Mouse (Mus musculus) liver, embryonic 11.5 days (tissue): Measurements from ENCODE around the gene Cdk5rap1. TPM values are rescaled to one million over a fixed set of nuclear protein-coding genes. Genes with fewer than 3 reads are reported as not detected.
"Not testable (repeated sequence)": the region's sequence is repeated elsewhere in the genome, so short reads cannot be mapped to it uniquely, and the experiment has no call there.

ENCODE experiments used
- ATAC-seq: fragments of 200-750 bp; cut with Nextera tagmentation; replicated peaks from 2 replicates; pipeline ENCODE4 v1.8.0; 2017; ENCODE audit warnings: moderate number of reproducible peaks, mild to moderate bottlenecking, moderate TSS enrichment, moderate library complexity; ENCODE audit not compliant: low FRiP score
- DNase-seq: peaks from one replicate; pipeline ENCODE4 v3.0.0-alpha.2; 2017; ENCODE audit warnings: low spot score
- H3K27ac ChIP-seq: fragments of 300-500 bp; sonication (generic); 2 replicates; pipeline ENCODE4 v1.5.1; 2014; ENCODE audit warnings: mild to moderate bottlenecking, low read depth, low read length, control low read depth
- H3K27me3 ChIP-seq: fragments of 300-500 bp; sonication (generic); replicated peaks from 2 replicates; pipeline ENCODE4 v1.6.1; 2014; ENCODE audit warnings: low read length, mixed read lengths; ENCODE audit not compliant: control insufficient read depth, insufficient read depth
- H3K36me3 ChIP-seq: fragments of 300-500 bp; sonication (generic); 2 replicates; pipeline ENCODE4 v1.6.1; 2014; ENCODE audit warnings: mild to moderate bottlenecking, low read length, moderate library complexity, mixed read lengths; ENCODE audit not compliant: control insufficient read depth, insufficient read depth
- H3K4me1 ChIP-seq: fragments of 300-500 bp; sonication (generic); replicated peaks from 2 replicates; pipeline ENCODE4 v1.6.1; 2014; ENCODE audit warnings: low read length, mixed read lengths; ENCODE audit not compliant: control insufficient read depth, insufficient read depth
- H3K4me2 ChIP-seq: fragments of 300-500 bp; sonication (generic); 2 replicates; pipeline ENCODE4 v1.6.1; 2014; ENCODE audit warnings: mild to moderate bottlenecking, control low read depth, moderate library complexity
- H3K4me3 ChIP-seq: fragments of 300-500 bp; sonication (generic); 2 replicates; pipeline ENCODE4 v1.5.1; 2014; ENCODE audit warnings: low read depth, low read length, control low read depth
- H3K9ac ChIP-seq: fragments of 300-500 bp; sonication (generic); 2 replicates; pipeline ENCODE4 v1.6.1; 2014; ENCODE audit warnings: low read depth, low read length, control low read depth
- H3K9me3 ChIP-seq: fragments of 300-500 bp; sonication (generic); 2 replicates; pipeline ENCODE4 v1.6.1; 2016; ENCODE audit warnings: low read length, inconsistent platforms, mixed read lengths; ENCODE audit not compliant: control insufficient read depth
- WGBS: fragments of 180-500 bp; shearing (Covaris S2); extraction: QIAGEN DNeasy Blood & Tissue Kit; methylation state at CpG from one replicate; pipeline ENCODE4 v1.1.7; 2014; 5-methylcytosine and 5-hydroxymethylcytosine counted together
- polyA plus RNA-seq: library from polyadenylated mRNA; unstranded; fragments of >200 nt; fragmentation: Nextera tagmentation; extraction: Ambion mirVana; gene quantifications from 2 replicates; pipeline ENCODE4 v1.2.1, GENCODE M21; 2014

The Cdk5rap1 gene
- polyA plus RNA-seq, 1 experiment from 2014 or later, result 23.7 TPM

DNA sequence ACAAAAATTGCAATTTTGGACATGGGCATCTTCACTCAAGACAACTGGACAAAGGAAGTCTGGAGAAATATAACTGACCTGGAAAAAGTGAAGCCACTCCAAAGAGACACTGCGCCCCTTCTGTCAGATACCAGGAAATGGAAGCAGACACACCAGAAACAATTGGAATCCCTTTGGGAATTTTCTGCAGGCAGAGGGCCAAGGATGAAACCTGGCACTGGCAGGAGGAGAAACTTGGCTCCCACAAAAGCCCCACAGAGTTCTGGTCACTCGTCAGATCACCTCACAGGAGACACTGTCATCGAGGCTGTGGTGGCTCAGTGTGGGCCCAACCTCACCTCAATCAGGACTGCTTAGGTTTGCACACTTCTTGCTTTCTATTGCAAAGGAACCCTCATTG, 21.8 kb upstream of the Cdk5rap1 start:
- H3K9me3 ChIP-seq, result no peaks in the 10 kb centered on the region
- no peak overlapping the region for H3K4me3 ChIP-seq
- no peak overlapping the region for H3K27ac ChIP-seq
- H3K9ac ChIP-seq, result no peak overlapping the region
- no peak for DNase-seq
- no peaks in the 10 kb centered on the region for H3K27me3 ChIP-seq
- no peaks in the 10 kb centered on the region for H3K36me3 ChIP-seq
- ATAC-seq, result no peak
- H3K4me1 ChIP-seq, result peaks cover 11% of the 10 kb centered on the region
- H3K4me2 ChIP-seq, result no peak overlapping the region
- 73% methylated on average over 3 of the region's 3 CpGs for WGBS

DNA sequence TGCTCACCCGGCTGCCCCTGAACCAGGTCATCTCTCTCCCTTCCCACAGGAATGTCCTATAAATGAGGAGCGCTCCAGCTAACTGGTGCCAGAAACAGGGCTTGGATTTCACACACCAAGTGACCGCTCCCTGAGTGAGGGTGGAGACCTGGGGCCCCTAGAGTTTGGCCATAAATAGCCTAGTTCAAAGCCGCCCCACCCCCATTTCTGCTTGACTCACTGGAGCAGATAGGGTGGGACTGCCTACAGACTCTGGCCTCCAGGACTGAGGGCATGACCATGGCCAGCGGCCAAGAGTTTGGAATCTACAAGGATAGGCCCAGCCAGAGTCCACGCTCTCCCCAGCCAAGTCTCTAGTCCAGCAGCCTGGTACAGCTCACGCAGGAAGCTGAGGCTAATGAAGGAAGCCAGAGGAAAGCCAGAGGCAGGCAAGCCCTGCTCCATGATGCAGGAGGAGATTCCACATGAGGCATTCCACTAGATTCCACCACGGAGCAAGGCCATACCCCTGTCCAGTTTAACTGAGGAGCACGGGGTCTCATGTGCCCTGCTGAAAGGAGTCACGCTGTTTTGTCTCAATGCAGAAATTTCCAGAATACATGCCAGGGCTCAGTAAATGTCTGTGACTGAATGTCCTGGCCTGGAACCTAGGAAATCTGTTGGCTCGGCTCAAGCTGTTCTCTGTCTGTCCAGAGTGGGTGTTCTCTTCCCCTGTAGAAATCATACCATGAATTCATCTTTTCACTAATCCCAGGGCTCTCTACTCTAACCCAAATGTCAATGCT, 17.6 kb upstream of the Cdk5rap1 start:
- no peak overlapping the region for H3K4me2 ChIP-seq
- peak overlapping the region; percentile 43; the same call in 1 of the 2 replicates for H3K27ac ChIP-seq
- H3K27me3 ChIP-seq, result no peaks in the 10 kb centered on the region
- DNase-seq (no peak), ATAC-seq (peak; percentile 60)
- H3K4me3 ChIP-seq, result no peak overlapping the region
- H3K9me3 ChIP-seq, result no peaks in the 10 kb centered on the region
- H3K4me1 ChIP-seq, result peaks cover 11% of the 10 kb centered on the region
- H3K36me3 ChIP-seq, result no peaks in the 10 kb centered on the region
- H3K9ac ChIP-seq, result no peak overlapping the region
- WGBS, result 73% methylated on average over 11 of the region's 11 CpGs

DNA sequence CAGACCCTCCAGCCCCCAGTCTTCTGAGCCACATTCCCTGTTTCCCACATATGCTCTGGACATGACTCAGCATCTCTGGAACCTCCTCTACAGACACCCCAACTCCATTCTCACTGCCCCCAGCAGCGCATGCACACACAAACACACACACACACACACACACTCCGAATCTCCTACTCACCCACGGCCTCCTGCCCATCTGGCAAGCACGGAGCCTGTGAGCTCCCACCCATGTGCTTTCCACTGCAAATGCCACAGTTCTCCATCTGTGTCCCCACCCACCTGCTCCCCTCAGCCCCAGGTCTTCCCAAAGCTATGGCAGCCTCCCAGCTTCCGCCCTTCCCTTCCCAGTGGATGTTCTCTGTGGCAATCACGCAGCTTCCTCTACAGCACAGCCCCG, 6.3 kb upstream of the Cdk5rap1 start:
- Histone ChIP-seq H3K27me3 (no peaks in the 10 kb centered on the region), H3K9me3 (no peaks in the 10 kb centered on the region), H3K4me2 (no peak overlapping the region), H3K4me3 (no peak overlapping the region), H3K36me3 (no peaks in the 10 kb centered on the region), H3K9ac (no peak overlapping the region), H3K27ac (no peak overlapping the region), H3K4me1 (no peaks in the 10 kb centered on the region)
- ATAC-seq, result no peak
- DNase-seq, result no peak
- WGBS, result 85% methylated on average over 7 of the region's 7 CpGs

DNA sequence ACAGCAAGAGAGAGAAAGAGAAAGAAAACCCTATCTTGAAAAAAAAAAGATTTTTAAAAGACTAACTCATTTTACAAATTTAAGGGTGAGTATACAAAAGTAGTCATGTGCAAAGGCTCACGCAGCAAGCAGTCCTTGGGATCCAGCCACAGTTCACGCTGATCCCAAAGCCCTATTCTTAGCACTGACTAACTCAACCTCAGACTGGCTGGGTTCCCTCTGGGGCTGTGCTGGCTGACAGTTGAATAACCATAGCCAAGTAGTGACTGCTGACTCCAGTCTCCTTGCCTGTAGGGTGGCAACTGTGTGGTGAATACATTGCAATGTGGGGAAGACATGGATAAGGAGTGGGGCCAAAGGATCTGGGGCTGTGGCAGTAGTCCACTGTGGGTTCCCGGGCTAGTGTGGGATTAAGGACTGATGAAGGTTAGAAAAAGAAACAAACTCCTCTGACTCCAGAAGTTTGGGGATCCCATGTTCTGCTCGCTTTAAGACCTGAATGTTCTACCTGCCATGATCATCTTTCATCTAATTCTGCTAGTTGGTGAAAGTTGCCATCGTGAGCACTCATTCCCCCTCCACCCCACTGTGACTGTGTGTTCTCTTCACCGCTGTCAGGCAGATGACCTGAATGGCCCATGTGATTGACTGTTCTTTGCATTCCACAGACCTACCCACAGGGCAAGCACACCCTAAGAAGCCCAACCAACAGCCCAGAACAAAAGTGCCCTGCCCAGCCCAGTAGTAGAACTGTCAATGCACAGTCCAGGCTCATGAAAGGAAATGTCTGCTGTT, 2.2 kb upstream of the Cdk5rap1 start:
- DNase-seq (no peak), ATAC-seq (no peak)
- 82% methylated on average over 6 of the region's 6 CpGs for WGBS
- Histone ChIP-seq H3K4me1 (0 out of 2 replicates have a peak, but pooled peaks cover 2% of the 10 kb centered on the region), H3K36me3 (no peaks in the 10 kb centered on the region), H3K27ac (no peak overlapping the region), H3K9me3 (no peaks in the 10 kb centered on the region), H3K4me2 (no peak overlapping the region), H3K4me3 (no peak overlapping the region), H3K27me3 (no peaks in the 10 kb centered on the region), H3K9ac (no peak overlapping the region)

DNA sequence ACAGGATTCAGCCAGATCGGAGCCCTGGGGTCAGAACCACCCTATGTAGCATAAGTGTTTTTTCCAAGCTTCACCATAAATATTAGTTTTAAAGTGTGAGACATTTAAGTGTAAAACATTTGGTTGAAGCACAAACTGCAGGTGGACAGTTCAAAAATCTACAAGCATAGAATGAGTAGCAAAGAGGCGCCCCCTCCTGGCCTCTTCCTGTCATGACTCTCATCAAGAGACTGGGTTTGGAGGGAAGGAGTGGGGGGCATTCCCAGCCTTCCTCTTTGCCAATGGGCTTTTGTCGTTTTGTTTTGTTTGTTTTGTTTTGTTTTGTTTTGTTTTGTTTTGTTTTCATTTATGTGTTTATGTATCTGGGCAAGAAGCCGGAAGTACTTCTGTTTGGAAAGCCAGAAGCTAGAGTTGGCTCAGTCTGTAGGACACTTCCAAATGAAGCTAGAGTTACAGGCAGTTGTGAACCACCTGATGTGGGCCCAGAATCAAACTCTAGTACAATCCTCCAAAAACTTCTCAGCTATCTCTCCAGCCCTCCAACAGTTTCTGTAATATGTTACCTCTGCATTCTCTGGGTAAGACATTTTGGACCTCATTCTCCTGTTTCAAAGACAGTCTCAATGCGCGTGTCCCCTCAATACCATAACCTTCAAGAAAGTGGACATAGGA, 1.3 kb upstream of the Cdk5rap1 start:
- DNase-seq, result peak; percentile 63
- Histone ChIP-seq H3K9ac (no peak overlapping the region), H3K27me3 (no peaks in the 10 kb centered on the region), H3K9me3 (no peaks in the 10 kb centered on the region), H3K36me3 (0 out of 2 replicates have a peak, but pooled peaks cover 3% of the 10 kb centered on the region), H3K27ac (0 out of 2 replicates have a peak overlapping the region, but pooled peaks have one; percentile 19), H3K4me1 (0 out of 2 replicates have a peak, but pooled peaks cover 2% of the 10 kb centered on the region), H3K4me3 (no peak overlapping the region), H3K4me2 (no peak overlapping the region)
- WGBS, result 57% methylated on average over 6 of the region's 6 CpGs
- ATAC-seq, result no peak

DNA sequence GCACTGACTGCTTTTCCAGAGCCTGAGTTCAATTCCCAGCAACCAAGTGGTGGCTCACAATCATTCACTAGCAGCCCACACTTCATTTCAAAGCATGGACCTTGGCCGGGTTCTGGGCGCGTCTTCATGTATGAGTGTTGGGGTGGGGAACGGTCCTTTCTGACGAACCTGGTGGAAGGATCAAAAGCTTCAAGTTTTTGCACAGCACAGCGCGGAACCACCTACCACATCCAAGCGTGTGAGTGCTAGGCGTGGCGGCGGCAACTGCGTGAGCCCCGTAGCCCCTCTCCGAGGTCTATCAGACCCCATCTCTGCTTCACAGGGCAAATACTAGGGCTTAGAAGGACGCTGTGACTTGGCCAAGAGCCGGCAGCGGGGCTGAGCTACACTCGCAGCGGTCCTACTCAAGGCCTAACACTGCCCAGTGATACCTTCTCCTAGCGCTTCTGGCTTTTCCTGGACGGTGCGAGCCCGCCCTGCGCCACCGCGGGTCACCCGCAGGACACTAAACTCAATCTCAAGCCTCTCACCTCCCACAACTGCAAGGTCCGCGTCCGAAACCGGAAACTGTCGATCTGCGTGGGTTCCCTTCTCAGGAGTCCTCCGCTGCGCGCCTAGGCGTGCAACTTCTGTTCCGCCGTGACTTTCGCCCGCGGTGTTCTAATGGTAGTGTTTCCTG, 520 bp downstream of the Cdk5rap1 start:
- under 1% methylated on average over 42 of the region's 42 CpGs for WGBS
- Histone ChIP-seq H3K36me3 (0 out of 2 replicates have a peak, but pooled peaks cover 5% of the 10 kb centered on the region), H3K4me2 (peak overlapping the region; percentile 60), H3K27ac (peak overlapping the region; percentile 87), H3K4me3 (peak overlapping the region; percentile 84), H3K9me3 (no peaks in the 10 kb centered on the region), H3K9ac (peak overlapping the region; percentile 92), H3K4me1 (0 out of 2 replicates have a peak, but pooled peaks cover 2% of the 10 kb centered on the region), H3K27me3 (no peaks in the 10 kb centered on the region)
- ATAC-seq, result peak; percentile 92
- peak; percentile 88 for DNase-seq

DNA sequence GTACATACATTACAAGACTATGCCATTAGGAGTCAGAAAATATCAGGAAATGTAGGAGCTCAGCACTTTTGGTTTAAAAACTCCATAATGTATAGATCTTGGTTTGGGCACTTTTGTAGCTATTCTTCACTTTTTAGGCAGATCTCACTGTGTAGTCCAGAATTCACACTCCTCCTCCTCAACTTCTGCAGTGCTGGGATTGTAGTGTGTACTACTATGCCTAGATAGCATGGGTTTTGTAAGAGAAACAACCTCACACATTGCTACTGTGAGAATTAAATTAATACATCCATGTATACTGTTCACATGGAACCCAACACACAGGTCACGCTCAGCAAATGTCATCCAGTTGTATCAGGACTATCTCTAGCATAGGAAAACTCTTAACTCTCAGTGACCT, 5.3 kb downstream of the Cdk5rap1 start:
- ATAC-seq, result no peak
- Histone ChIP-seq H3K36me3 (peaks cover 11% of the 10 kb centered on the region; the same call in 1 of the 2 replicates), H3K4me2 (no peak overlapping the region), H3K27me3 (no peaks in the 10 kb centered on the region), H3K4me3 (no peak overlapping the region), H3K4me1 (no peaks in the 10 kb centered on the region), H3K9me3 (no peaks in the 10 kb centered on the region), H3K27ac (no peak overlapping the region), H3K9ac (no peak overlapping the region)
- DNase-seq, result no peak
- 85% methylated on average over 1 of the region's 1 CpGs for WGBS

DNA sequence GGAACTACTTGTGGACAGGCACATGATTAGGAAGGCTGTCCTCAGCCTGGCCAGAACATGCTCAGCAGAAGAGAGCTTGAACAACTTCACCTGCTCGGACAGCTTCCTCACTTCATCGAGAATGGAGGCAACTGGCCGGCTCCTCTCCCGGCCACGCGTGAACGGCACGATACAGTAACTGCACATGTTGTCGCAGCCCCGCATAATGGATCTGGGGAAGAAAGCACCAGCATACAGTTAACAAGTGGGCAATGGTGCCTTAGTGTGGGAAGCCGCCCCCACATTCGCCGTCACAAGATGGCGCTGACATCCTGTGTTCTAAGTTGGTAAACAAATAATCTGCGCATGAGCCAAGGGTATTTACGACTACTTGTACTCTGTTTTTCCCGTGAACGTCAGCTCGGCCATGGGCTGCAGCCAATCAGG, 18.8 kb downstream of the Cdk5rap1 start:
- WGBS, result 75% methylated on average over 14 of the region's 19 CpGs
- H3K4me3 ChIP-seq, result peak overlapping the region; percentile 28
- 0 out of 2 replicates have a peak overlapping the region, but pooled peaks have one; percentile 7 for H3K9ac ChIP-seq
- H3K27ac ChIP-seq, result 0 out of 2 replicates have a peak overlapping the region, but pooled peaks have one; percentile 0
- not testable (repeated sequence) for ATAC-seq, H3K27me3 ChIP-seq, H3K36me3 ChIP-seq, H3K4me1 ChIP-seq, H3K9me3 ChIP-seq
- peak; percentile 58 for DNase-seq
- peak overlapping the region; percentile 47; the same call in 1 of the 2 replicates for H3K4me2 ChIP-seq
